Comparison of ENCODE assay signal across 28 mouse cellular contexts in genomic region chr6:64327876-64328275, GRCm38 (mm10).
DNase-seq lines count a peak whose midpoint lies in the region; ATAC-seq and TF ChIP-seq lines count a peak whose summit lies in the region.
"Had no signal": no experiment of that assay in that cellular context is flagged by ENCODE, and none has a peak within 500 bp of the region (broad histone marks: within the 10 kb centered on the region; RNA-seq: fewer than 3 reads in every experiment).

No protein-coding gene starts in this region.

- intact Hi-C loops in heart, adult 2 months (cut with DNase I): no loop called here

- no peak overlapping the region for H3K4me3 ChIP-seq in heart, adult 2 months
- no peak overlapping the region for H3K4me3 ChIP-seq in lung, postnatal 0 days (ENCODE audit: low read depth, low read length)
- H3K4me3 ChIP-seq: embryonic facial prominence, embryonic 12.5 days; hindbrain, embryonic 12.5 days; limb, embryonic 13.5 days; lung, embryonic 15.5 days; megakaryocyte, embryonic 14.5 days; midbrain, embryonic 13.5 days; myocyte; neural tube, embryonic 12.5 days had no signal

- TF ChIP-seq EP300 in heart, adult 2 months (IDR thresholded peaks at IDR 0.05; ENCODE audit: insufficient read depth, low read depth, low read length): no peak
- TF ChIP-seq EP300 in lung, postnatal 0 days (IDR thresholded peaks at IDR 0.05): no peak

- no peak for ATAC-seq in lung, postnatal 0 days
- ATAC-seq: midbrain, embryonic 13.5 days had no signal

- no peaks in the 10 kb centered on the region for H3K79me2 ChIP-seq in heart, adult 2 months (replicated peaks; ENCODE audit: control insufficient read depth, insufficient read depth, low read length)

- no peaks in the 10 kb centered on the region for H3K36me3 ChIP-seq in heart, adult 2 months (ENCODE audit: control insufficient read depth, insufficient read depth, low read length)
- H3K36me3 ChIP-seq in lung, postnatal 0 days (ENCODE audit: insufficient read depth, low read length): no peaks in the 10 kb centered on the region
- H3K36me3 ChIP-seq: embryonic facial prominence, embryonic 12.5 days; hindbrain, embryonic 12.5 days; limb, embryonic 13.5 days; lung, embryonic 15.5 days; midbrain, embryonic 13.5 days; neural tube, embryonic 12.5 days had no signal

- no peaks in the 10 kb centered on the region for H3K9me3 ChIP-seq in lung, postnatal 0 days (ENCODE audit: low read length)
- H3K9me3 ChIP-seq: embryonic facial prominence, embryonic 12.5 days; hindbrain, embryonic 12.5 days; limb, embryonic 13.5 days; lung, embryonic 15.5 days; megakaryocyte, embryonic 14.5 days; midbrain, embryonic 13.5 days; neural tube, embryonic 12.5 days had no signal

- H3K27ac ChIP-seq in heart, adult 2 months: no peak overlapping the region
- H3K27ac ChIP-seq in lung, postnatal 0 days (ENCODE audit: low read length): no peak overlapping the region
- H3K27ac ChIP-seq: embryonic facial prominence, embryonic 12.5 days; hindbrain, embryonic 12.5 days; limb, embryonic 13.5 days; lung, embryonic 15.5 days; midbrain, embryonic 13.5 days; neural tube, embryonic 12.5 days had no signal

- no peak overlapping the region for H3K9ac ChIP-seq in heart, adult 2 months (ENCODE audit: low read depth, low read length)
- H3K9ac ChIP-seq in lung, postnatal 0 days (replicated peaks; ENCODE audit: low read depth): no peak overlapping the region
- H3K9ac ChIP-seq: embryonic facial prominence, embryonic 12.5 days; hindbrain, embryonic 12.5 days; limb, embryonic 13.5 days; lung, embryonic 15.5 days; midbrain, embryonic 13.5 days; neural tube, embryonic 12.5 days had no signal

- no peaks in the 10 kb centered on the region for H3K4me1 ChIP-seq in heart, adult 2 months (ENCODE audit: control insufficient read depth, insufficient read depth, low read length)
- no peaks in the 10 kb centered on the region for H3K4me1 ChIP-seq in lung, postnatal 0 days (ENCODE audit: insufficient read depth, low read depth, low read length)
- H3K4me1 ChIP-seq: embryonic facial prominence, embryonic 12.5 days; hindbrain, embryonic 12.5 days; limb, embryonic 13.5 days; lung, embryonic 15.5 days; megakaryocyte, embryonic 14.5 days; midbrain, embryonic 13.5 days; neural tube, embryonic 12.5 days had no signal

- no peaks in the 10 kb centered on the region for H3K27me3 ChIP-seq in heart, adult 2 months (ENCODE audit: control insufficient read depth, insufficient read depth, low read length)
- no peaks in the 10 kb centered on the region for H3K27me3 ChIP-seq in lung, postnatal 0 days (replicated peaks; ENCODE audit: insufficient read depth, low read length)
- H3K27me3 ChIP-seq: embryonic facial prominence, embryonic 12.5 days; hindbrain, embryonic 12.5 days; limb, embryonic 13.5 days; lung, embryonic 15.5 days; megakaryocyte, embryonic 14.5 days; midbrain, embryonic 13.5 days; neural tube, embryonic 12.5 days had no signal

- 0 out of 2 replicates have a peak, but pooled peaks have one; percentile 6 for TF ChIP-seq CTCF in heart, adult 2 months (IDR thresholded peaks at IDR 0.05)
- 0 out of 2 replicates have a peak, but pooled peaks have one; percentile 12 for TF ChIP-seq CTCF in lung, postnatal 0 days (IDR thresholded peaks at IDR 0.05)

- WGBS in heart, adult 2 months: 61% methylated on average over 3 of the region's 3 CpGs
- 61% methylated on average over 3 of the region's 3 CpGs for WGBS in lung, postnatal 0 days

- no peak overlapping the region for H3K4me2 ChIP-seq in lung, postnatal 0 days (replicated peaks; ENCODE audit: low read depth, low read length)
- H3K4me2 ChIP-seq: embryonic facial prominence, embryonic 12.5 days; hindbrain, embryonic 12.5 days; limb, embryonic 13.5 days; liver, embryonic 11.5 days; lung, embryonic 15.5 days; midbrain, embryonic 13.5 days; neural tube, embryonic 12.5 days had no signal

- TF ChIP-seq POLR2A in heart, adult 2 months (IDR thresholded peaks at IDR 0.05; ENCODE audit: insufficient read depth, low read depth, low read length): no peak

- DNase-seq in cerebellum, postnatal 25 days: peak; percentile 16 to 48
- DNase-seq in cerebellum, postnatal 4 days (ENCODE audit: low spot score in 2 of 2): no peak
- DNase-seq in heart, adult 2 months: no peak
- DNase-seq in heart, adult 8-10 months (ENCODE audit: low spot score): no peak
- DNase-seq in lung, postnatal 0 days (ENCODE audit: low spot score): no peak
- no peak for DNase-seq in lung, postnatal 14 days
- peak; percentile 7 for DNase-seq in forelimb bud, embryonic 11.5 days (ENCODE audit: low read depth, low spot score)
- DNase-seq in adrenal gland, postnatal 10 days: no peak
- DNase-seq: adrenal gland, postnatal 36 days; cerebellum, adult 8-10 months; embryo, embryonic 11 days; gastrocnemius, postnatal 14 days; heart, adult 18-20 months; heart, postnatal 36 days; kidney, adult 2 months; kidney, postnatal 4 days; lung, postnatal 4 days; right cerebral cortex, adult 18-20 months; thymus, postnatal 4 days had no signal

Comparison
In these comparisons a context has a peak if more than half of its experiments do, and no peak if none do; other contexts are left out.
1. DNase-seq: peak in cerebellum, postnatal 25 days (2 of 2) and forelimb bud, embryonic 11.5 days (single experiment); none in cerebellum, postnatal 4 days (0 of 2), heart, adult 2 months (0 of 2), heart, adult 8-10 months (single experiment), lung, postnatal 0 days (single experiment), lung, postnatal 14 days (single experiment) and adrenal gland, postnatal 10 days (single experiment).